Mouse (Mus musculus) CD4-positive, CD25-positive, alpha-beta regulatory T cell, adult 2 months (primary cell): ENCODE measurements around the gene Fam117a.

Source experiments
- DNase-seq: peaks from one replicate; pipeline ENCODE4 v3.0.0-alpha.2; 2012; ENCODE audit warnings: low read depth, low spot score

The Fam117a gene

GRCm38 (mm10) chr11:95420880-95421435 lies 84.1 kb downstream of the Fam117a start:
- no peak for DNase-seq

GRCm38 (mm10) chr11:95423505-95423904 lies 86.7 kb downstream of the Fam117a start:
- DNase-seq = peak; percentile 23

GRCm38 (mm10) chr11:95431344-95431743 lies 94.5 kb downstream of the Fam117a start:
- DNase-seq = no peak
